Mouse (Mus musculus) WW6 (cell line): Measurements from ENCODE around the gene Wnt3a.
"Not testable (repeated sequence)": the region's sequence is repeated elsewhere in the genome, so short reads cannot be mapped to it uniquely, and the experiment has no call there.

Experiments
- DNase-seq: peaks from one replicate; pipeline ENCODE4 v3.0.0-alpha.2; 2013; ENCODE audit warnings: low read depth, low spot score

Wnt3a gene

DNA sequence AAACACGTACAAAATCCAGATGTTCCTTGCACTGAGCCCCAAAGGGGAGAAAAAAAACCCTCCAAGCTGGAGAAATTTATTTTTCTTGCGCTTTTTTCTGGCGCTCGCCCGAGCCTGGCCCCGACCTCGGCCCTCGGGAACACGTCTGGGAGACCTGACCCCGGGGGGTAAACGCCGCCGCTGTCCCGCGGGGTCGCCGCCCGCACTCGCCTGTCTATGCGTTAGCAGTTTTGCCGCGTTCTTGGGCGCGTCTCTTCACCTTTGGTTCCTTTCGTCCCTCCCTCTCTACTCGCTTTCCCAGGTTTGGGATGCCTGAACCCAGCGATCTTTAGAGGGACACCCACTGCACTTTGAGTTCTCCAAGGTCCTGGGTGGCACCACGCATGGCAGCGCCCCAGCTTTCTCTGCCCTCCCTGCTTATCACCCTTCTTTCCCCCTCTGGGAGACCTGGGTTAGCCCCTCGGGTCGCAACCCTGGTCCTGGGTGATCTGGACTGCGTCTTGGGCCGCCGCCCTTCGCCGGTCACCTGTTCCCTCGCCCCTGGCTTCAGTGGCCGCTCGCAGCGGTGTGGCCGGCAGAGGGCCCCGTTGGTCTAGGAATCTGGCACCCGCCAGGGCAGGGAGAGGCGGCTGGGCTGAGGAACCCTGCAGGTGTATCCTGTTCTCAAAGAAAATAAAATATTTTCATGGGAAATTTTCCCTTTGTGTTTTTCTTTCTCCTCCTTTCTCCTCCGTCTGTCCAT, 17.0 kb upstream of the Wnt3a start:
- DNase-seq: no peak

GRCm38 (mm10) chr11:59306461-59307421, 16.2 kb upstream of the Wnt3a start, which contains the start of gene Wnt9a:
Gene Wnt9a, plus strand, starts transcription at chr11:59306928.
- DNase-seq: no peak

DNA sequence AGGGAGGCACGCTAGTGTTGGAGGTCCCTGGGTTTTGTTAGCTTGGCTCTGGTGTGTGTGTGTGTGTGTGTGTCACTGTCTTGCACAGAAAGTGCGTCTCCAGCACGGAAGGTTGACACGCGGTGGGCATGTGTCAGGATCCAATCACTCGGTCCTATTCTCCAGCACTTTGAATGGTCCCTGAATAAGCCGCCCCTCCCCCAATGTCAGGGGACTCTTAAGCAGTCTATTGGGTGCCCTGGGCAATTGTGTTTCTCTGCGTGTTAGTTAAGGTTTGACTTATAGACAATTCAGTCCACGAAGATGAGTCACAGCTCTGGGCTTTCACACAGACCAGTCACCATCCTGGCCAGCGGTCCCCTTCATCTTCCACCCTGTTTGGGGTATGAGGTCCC, 15.3 kb upstream of the Wnt3a start:
- DNase-seq: no peak

DNA sequence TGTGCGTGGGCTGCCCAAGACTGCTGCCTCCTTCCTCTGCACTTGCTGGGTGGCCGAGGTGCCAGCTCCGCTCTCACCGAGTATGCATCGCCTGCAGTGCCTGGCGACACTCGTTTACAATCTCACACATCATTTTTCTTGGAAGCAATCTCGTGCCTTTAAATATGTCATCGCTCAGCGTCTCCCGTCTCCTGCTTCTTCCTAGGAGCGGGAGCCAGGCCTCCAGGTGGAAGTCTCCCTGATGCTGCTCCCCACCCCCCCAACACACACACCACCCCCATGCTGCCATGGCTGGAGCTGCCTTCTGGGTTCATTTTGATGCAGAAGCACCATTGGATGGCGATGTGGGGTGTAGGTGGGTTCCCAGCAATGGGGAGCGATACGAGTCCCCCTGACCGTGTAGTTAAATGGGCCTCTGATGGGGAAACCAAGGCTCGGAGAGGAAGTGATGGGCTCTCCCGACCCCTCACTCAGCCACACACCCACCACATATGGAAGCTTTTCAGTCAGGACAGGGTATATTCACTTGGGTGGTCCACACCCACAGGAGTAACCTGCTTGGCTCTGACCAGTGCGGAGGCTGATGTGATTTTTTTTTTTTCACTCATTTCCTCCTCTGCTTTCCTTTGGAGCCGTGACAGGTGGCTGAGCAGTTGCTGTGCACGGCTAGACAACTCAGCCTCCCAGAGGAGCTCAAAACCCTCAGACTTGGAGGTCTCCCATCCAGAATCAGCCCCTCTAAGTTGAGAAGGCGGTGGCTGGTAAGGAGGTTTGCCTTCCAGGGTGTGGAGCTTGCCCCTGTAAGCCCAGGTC, 14.7 kb upstream of the Wnt3a start:
- no peak for DNase-seq

DNA sequence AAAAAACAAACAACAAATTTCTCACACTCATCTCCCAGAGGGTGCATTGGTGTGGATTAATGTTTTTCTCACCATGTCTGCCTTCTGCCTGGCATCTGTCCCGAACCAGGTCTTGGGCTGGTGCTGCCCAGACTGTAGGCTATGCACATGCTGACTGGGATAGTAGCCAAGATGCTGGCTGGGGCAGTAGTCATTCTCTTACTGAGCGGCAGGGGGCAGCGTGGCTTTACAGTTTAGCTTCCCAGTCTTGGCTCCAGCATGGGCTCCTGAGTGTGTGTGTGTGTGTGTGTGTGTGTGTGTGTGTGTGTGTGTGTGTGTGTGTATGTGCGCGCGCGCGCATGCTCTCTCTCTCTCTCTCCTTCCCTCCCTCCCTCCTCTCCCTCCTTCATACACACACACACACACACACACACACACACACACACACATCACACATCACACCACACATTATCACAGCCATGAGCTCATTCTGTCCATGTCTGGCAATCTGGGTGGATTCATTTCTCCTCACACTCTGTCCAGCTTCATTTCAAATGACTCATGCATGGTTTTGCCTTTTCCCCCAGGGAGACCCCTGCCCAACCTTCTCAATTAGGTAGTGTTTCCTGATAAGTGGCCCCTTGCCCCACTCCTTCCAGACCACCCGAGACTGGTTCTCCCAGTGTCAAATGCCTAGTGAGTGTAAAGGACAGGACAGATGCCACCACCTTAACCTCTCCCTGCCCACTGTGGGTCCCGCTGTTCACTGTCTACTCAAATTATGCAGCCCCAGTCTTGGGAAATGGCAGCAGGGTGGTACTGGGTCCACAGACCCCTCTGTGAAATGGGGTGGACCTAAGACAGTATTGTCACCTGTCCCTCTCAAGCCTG, 12.4 kb upstream of the Wnt3a start:
- DNase-seq: no peak

GRCm38 (mm10) chr11:59301053-59301452, 10.5 kb upstream of the Wnt3a start:
- not testable (repeated sequence) for DNase-seq

GRCm38 (mm10) chr11:59300185-59300584, 9.6 kb upstream of the Wnt3a start:
- DNase-seq: no peak

DNA sequence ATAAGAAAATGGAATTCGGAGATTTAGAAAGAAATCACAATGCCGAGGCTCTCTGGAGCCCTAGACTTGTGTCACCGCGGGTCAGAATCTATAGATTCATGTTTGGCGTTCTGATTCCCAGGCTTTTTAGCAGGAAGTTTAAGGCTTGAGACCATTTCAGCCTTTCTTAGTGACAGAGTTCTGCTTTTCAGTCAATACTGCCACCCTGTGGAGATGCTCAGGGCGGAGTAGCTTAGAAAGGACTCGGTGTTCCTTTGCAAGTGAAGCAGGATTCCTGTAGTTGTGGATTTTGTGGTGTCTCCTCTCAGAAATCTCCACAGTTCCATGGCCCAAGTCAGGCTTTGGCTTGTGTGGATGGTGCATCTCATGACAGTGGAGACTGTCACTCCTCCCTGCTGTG, 7.4 kb upstream of the Wnt3a start:
- no peak for DNase-seq

DNA sequence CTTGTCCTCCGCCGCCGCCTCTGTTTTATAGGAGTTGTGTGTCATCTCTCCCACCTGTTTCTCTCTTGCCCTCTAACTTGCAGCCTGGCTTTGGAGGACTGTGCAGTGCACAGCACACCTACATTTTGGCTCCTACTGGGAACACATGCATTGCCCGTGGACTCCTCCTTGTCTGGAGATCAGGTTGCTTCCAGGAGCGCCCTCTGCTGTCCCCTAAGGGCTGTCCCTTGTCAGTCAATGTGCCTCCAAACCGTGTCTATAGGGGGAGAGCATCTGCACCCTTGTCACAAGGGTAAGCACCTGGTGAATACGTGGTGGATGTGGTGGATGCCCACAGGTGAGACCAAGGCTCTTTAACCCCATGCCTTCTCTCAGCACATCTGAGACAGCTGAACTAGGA, 3.1 kb upstream of the Wnt3a start:
- DNase-seq: no peak

GRCm38 (mm10) chr11:59289706-59290105, 846 bp downstream of the Wnt3a start:
- no peak for DNase-seq

DNA sequence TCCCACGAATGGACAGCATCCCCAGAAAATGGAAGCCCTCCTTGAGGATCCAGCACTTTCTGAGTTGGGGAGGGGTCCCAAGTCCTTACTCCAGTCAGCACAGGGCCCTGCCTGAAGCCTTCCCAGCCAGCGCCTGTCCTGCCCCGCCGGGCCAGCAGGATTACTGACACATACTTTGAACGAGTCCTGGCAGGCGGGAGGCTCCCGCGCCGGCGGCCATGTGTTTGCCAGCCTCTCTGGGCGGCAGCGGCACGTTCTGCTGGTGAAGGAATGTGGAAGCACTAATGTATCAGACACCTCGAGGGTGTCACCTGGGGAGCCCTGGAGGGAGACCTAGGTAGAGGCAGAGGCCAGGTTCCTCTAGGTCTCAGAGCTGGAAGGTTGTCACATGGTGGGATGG, 6.4 kb downstream of the Wnt3a start:
- no peak for DNase-seq

GRCm38 (mm10) chr11:59282933-59283332, 7.6 kb downstream of the Wnt3a start:
- DNase-seq: no peak

DNA sequence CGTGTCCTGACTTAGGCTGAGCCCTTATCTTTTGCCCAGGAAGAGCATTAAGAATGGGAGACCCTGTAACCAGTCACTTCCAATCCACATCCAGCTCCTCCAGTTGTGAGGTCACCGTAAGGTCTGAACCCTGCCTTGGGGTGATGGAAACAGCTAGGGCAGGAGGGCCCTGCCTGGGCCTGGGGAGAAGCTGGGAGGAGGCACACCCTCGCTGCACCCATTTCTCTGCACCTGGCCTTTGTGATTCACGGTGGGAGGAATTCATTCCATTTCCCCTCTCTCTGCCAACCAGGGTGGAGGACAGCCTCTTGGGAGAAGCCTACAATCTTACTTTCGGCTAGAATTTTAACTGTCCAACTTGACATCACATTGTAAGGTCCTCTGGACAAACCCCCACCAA, 8.4 kb downstream of the Wnt3a start:
- DNase-seq: no peak

GRCm38 (mm10) chr11:59278047-59278446, 12.5 kb downstream of the Wnt3a start:
- DNase-seq: no peak

GRCm38 (mm10) chr11:59276877-59277276, 13.7 kb downstream of the Wnt3a start:
- DNase-seq: no peak

- no peak for DNase-seq
These were observed 16.4 kb downstream of the Wnt3a start for GRCm38 (mm10) chr11:59274184-59274583.

DNA sequence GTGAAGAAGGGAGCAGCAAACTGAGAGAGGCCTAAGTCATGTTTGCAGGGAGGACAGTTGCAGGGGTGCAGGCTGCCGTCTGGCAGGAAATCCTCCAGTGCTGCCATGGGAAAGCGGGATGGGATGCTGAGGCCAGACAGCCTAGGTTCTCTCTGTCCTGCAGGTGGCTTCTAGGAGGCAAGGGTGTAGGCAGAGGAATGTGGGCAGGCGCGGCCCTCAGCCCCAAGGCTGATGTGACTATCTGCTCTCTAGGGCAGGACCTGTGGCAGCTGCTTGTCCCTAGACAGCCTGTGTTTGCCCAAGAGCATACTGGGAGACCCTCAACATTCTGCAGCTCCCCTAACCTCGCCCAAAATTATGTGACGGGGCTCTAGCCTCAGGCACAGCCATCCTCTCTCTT, 23.8 kb downstream of the Wnt3a start:
- no peak for DNase-seq

DNA sequence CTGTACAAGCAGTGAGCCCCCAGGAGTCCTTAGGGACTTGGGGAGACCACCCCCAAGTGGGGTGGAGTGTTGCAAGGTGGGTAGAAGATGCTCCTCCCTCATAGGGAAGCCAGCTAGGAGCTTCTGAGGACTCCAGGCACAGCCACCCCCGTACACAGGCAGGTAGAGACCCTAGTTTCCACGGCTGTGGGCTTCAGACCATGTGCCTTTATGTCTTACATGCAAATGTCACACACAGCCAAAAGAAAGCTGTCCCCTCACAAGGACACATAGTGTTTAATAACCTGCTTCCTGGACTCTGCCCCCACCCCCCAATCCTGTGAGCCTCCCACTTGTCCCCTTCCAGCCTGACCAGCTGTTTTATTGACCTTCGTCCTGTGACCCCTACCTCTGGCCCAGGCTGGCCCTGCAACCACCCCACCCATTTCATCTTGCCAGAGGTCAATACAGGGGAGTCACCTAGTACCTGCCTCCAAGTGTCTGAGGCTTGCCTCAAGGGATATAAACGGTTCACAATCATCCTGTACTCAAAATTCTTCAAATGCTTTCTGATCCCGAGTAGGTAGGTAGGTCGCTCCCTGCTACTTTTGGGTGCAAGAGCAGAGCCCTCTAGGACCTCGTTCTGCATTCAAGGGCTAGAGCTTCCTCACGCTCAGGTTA, 25.3 kb downstream of the Wnt3a start:
- no peak for DNase-seq

DNA sequence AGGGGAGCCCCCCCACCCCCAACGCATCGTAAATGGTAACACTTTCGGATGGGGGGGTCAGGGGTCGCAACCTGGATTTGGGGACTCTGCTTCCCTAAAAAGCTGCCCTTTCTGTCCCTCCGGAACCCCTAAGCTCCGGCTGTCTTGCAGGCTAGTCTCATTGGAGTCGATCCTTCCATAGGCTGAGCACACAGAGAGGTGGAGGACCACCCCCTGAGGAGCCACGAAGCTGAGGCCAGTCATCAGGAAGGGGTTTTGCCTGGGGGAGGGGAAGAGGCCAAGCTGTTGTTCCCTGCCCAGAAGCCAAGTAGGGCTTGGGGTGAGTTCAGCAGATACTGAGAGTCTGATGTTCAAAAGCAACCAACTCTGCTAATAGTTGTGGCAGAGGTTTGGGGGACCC, 26.0 kb downstream of the Wnt3a start:
- DNase-seq: no peak

DNA sequence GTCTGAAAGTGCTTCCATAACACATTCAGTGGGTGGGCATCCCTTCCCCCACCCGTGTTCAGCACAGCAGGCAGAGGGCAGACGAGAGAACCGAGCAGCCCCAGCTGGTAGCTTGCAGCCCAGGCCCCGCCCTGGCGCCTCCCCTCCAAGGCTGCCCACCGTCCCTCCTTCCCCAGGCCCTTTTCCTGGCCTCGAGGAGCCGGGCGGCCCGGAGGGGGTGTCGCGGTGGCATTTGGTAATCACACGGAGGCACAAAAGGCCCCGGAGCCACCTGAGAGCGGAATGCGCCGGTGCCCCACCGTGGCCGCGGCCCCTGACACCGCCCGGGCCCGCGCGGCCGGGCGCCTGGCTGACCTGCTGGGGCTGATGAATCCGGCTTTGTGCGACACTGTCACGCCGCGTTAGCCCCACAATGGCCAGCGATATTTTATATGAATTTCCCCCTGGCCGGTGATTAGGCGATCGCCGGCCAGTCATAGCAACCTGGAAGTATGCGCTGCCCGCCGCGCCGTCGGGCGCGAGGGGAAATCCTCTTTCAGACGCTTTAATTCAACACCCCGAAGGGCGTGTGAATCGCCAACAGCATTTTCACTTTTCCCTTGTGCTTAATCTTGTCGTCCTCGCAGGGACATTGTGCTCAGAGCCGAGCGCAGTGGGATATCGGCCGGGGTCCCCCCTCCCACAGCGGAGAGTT, 26.5 kb downstream of the Wnt3a start:
- DNase-seq: no peak
